Mouse (Mus musculus): ENCODE measurements around the gene Fam129b. TPM values are rescaled to one million over a fixed set of nuclear protein-coding genes. Genes with fewer than 3 reads are reported as not detected.

Fam129b gene
- polyA plus RNA-seq, 1 experiment: 47.0 TPM

- no peak for TF ChIP-seq POLR2A (IDR thresholded peaks at IDR 0.05; ENCODE audit: borderline replicate concordance, extremely low read depth, insufficient read depth, insufficient read length, poor library complexity, severe bottlenecking)
- DNase-seq (ENCODE audit: low read depth): no peak
These were observed 51.8 kb downstream of the Fam129b start for GRCm38 (mm10) chr2:32927624-32928234.

DNA sequence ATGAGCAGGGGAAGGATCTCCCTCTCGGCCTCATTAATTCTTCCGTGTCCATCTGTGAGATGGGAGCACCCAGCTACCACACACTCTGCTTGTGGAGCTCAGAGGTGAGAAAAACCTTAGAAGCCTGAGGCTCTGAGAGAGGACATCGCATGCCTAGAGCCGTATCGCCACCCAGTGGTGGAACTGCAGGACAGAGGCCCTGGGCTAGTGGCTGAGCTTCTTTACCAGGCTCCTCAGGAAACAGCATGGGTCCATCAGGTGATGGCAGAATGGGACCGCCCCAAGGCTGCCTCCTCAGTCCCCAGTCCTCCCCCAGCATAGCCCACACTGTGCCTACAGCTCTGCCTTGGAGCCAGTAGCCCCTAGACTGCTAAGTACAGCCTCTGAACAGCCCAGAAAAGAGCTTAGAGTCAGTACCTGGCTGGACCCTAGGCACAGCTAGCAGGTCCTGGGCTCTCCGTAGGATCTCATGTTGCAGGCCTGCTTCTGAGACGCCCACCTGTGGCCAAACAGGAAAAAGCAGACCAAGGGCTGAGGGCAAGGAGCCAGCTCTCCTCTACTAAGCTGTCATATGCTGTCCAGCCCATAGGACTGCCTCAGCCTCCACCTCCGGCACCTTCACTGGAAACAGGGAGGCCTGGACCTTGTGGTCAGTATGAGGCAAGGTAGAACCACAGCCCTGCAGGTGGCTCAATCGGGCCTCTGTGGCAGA lies 52.5 kb downstream of the Fam129b start:
- DNase-seq (ENCODE audit: low read depth): peak; percentile 69
- no peak for TF ChIP-seq POLR2A (IDR thresholded peaks at IDR 0.05; ENCODE audit: borderline replicate concordance, extremely low read depth, insufficient read depth, insufficient read length, poor library complexity, severe bottlenecking)
- TF ChIP-seq CTCF (IDR thresholded peaks at IDR 0.05; ENCODE audit: borderline replicate concordance, extremely low read depth, insufficient read depth, insufficient read length): peak; percentile 82

GRCm38 (mm10) chr2:32928947-32929829 lies 53.3 kb downstream of the Fam129b start:
- DNase-seq (ENCODE audit: low read depth): no peak
- TF ChIP-seq POLR2A (IDR thresholded peaks at IDR 0.05; ENCODE audit: borderline replicate concordance, extremely low read depth, insufficient read depth, insufficient read length, poor library complexity, severe bottlenecking): no peak
- TF ChIP-seq CTCF (IDR thresholded peaks at IDR 0.05; ENCODE audit: borderline replicate concordance, extremely low read depth, insufficient read depth, insufficient read length): no peak

DNA sequence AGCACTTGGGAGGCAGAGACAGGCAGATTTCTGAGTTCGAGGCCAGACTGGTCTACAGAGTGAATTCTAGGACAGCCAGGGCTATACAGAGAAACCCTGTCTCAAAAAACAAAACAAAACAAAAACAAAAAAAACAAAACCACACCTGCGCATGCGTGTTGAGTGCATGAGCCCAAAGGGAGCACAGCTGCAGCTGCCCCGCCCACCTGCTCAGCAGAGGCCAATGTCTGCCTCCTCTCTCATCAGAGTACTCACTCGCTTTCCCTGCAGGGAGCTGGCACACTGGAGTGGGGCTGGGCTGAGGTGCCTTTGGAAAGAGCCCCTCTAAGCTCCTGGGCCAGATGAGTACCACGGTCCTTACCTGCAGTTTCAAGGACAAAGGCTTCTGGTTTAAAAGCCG lies 55.8 kb downstream of the Fam129b start:
- no peak for TF ChIP-seq CTCF (IDR thresholded peaks at IDR 0.05; ENCODE audit: borderline replicate concordance, extremely low read depth, insufficient read depth, insufficient read length)
- TF ChIP-seq POLR2A (IDR thresholded peaks at IDR 0.05; ENCODE audit: borderline replicate concordance, extremely low read depth, insufficient read depth, insufficient read length, poor library complexity, severe bottlenecking): no peak
- DNase-seq (ENCODE audit: low read depth): no peak

- DNase-seq (ENCODE audit: low read depth): no peak
- TF ChIP-seq POLR2A (IDR thresholded peaks at IDR 0.05; ENCODE audit: borderline replicate concordance, extremely low read depth, insufficient read depth, insufficient read length, poor library complexity, severe bottlenecking) (no peak), CTCF (IDR thresholded peaks at IDR 0.05; ENCODE audit: borderline replicate concordance, extremely low read depth, insufficient read depth, insufficient read length) (no peak)
These were observed 62.8 kb downstream of the Fam129b start for GRCm38 (mm10) chr2:32938741-32939140.

DNA sequence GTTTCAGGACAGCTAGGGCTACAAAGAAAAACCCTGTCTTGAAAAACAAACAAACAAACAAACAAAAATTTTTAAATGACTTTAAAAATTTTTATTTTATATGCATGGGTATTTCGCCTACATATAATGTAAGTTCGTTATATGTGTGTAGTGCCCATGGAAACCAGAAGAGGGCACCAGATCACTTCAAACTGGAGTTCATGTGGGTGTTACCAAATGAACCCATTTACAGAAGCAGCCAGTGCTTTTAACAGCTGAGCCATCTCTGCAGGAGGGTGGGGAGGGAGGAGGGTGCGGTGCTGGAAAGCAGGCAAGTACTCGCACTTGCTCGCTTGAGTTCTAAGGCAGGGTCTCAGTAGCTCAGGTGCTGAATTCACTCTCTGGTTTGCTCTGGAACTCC lies 63.5 kb downstream of the Fam129b start:
- TF ChIP-seq POLR2A (IDR thresholded peaks at IDR 0.05; ENCODE audit: borderline replicate concordance, extremely low read depth, insufficient read depth, insufficient read length, poor library complexity, severe bottlenecking) (no peak), CTCF (IDR thresholded peaks at IDR 0.05; ENCODE audit: borderline replicate concordance, extremely low read depth, insufficient read depth, insufficient read length) (peak; percentile 45; the same call in 1 of the 2 replicates)
- peak; percentile 74 for DNase-seq (ENCODE audit: low read depth)

- TF ChIP-seq POLR2A (IDR thresholded peaks at IDR 0.05; ENCODE audit: borderline replicate concordance, extremely low read depth, insufficient read depth, insufficient read length, poor library complexity, severe bottlenecking) (no peak), CTCF (IDR thresholded peaks at IDR 0.05; ENCODE audit: borderline replicate concordance, extremely low read depth, insufficient read depth, insufficient read length) (no peak)
- DNase-seq (ENCODE audit: low read depth): no peak
These were observed 64.6 kb downstream of the Fam129b start for GRCm38 (mm10) chr2:32940483-32940882.

GRCm38 (mm10) chr2:32947454-32947853 lies 71.5 kb downstream of the Fam129b start:
- no peak for DNase-seq (ENCODE audit: low read depth)

DNA sequence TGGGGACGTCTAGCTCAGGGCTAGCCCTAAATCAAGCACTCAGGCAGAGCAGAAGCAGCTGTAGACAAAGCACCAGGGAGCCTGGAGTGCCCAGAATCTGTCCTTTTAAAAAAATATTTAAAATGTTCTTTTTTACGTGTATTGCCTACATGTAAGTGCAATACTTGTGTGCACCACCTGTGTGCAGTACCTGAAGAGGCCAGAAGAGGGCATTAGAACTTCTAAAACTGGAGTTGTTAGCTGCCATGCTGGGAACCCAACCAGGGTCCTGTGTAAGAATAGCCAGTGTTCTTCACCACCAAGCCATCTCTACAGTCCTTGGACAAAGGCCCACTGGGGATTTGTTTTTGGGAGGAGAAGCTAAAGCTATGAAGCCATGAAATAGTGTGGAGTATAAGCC lies 78.7 kb downstream of the Fam129b start:
- DNase-seq (ENCODE audit: low read depth): no peak
- peak; percentile 28; the same call in 1 of the 2 replicates for TF ChIP-seq CTCF (IDR thresholded peaks at IDR 0.05; ENCODE audit: borderline replicate concordance, extremely low read depth, insufficient read depth, insufficient read length)
- no peak for TF ChIP-seq POLR2A (IDR thresholded peaks at IDR 0.05; ENCODE audit: borderline replicate concordance, extremely low read depth, insufficient read depth, insufficient read length, poor library complexity, severe bottlenecking)

More at GRCm38 (mm10) chr2:32947454-32947853, 71.5 kb downstream of the Fam129b start:
- TF ChIP-seq POLR2A (IDR thresholded peaks at IDR 0.05; ENCODE audit: borderline replicate concordance, extremely low read depth, insufficient read depth, insufficient read length, poor library complexity, severe bottlenecking) (no peak), CTCF (IDR thresholded peaks at IDR 0.05; ENCODE audit: borderline replicate concordance, extremely low read depth, insufficient read depth, insufficient read length) (no peak)

DNA sequence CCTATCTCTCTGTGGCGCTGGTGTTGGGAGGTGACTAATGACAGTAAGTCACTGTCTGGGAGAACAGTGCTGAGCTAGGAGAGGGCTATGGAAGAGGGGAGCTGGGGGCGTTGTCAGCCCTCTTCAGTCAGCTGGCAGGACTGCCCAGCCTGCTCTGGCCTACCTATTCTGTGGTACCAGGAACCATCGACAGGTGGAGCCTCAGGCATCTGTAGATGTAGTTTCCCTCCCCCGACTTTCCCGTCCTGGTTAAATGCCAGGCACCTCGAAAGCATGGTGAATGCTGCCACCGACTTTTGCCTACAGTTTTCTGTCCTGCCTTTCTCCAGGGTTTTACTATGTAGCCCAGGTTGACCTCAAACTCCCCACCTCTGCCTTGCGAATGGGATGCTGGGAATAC lies 81.4 kb downstream of the Fam129b start:
- DNase-seq (ENCODE audit: low read depth): no peak
- TF ChIP-seq CTCF (IDR thresholded peaks at IDR 0.05; ENCODE audit: borderline replicate concordance, extremely low read depth, insufficient read depth, insufficient read length): peak; percentile 31; the same call in 1 of the 2 replicates
- TF ChIP-seq POLR2A (IDR thresholded peaks at IDR 0.05; ENCODE audit: borderline replicate concordance, extremely low read depth, insufficient read depth, insufficient read length, poor library complexity, severe bottlenecking): no peak

- DNase-seq (ENCODE audit: low read depth): no peak
- TF ChIP-seq CTCF (IDR thresholded peaks at IDR 0.05; ENCODE audit: borderline replicate concordance, extremely low read depth, insufficient read depth, insufficient read length) (no peak), POLR2A (IDR thresholded peaks at IDR 0.05; ENCODE audit: borderline replicate concordance, extremely low read depth, insufficient read depth, insufficient read length, poor library complexity, severe bottlenecking) (no peak)
These were observed 84.4 kb downstream of the Fam129b start for GRCm38 (mm10) chr2:32960273-32960672.
